Mouse (Mus musculus) lung, postnatal 0 days (tissue): ENCODE measurements around the gene Fchsd2. TPM values are rescaled to one million over a fixed set of nuclear protein-coding genes. Genes with fewer than 3 reads are reported as not detected.

ENCODE experiments used
- ATAC-seq: fragments of 200-750 bp; cut with Nextera tagmentation; 2 replicates; pipeline ENCODE4 v1.8.0; 2017; ENCODE audit warnings: moderate library complexity
- DNase-seq: peaks from one replicate; pipeline ENCODE4 v3.0.0-alpha.2; 2016; ENCODE audit warnings: low spot score
- H3K27ac ChIP-seq: fragments of 300-500 bp; sonication (generic); 2 replicates; pipeline ENCODE4 v1.5.1; 2014; ENCODE audit warnings: antibody characterized with exemption, mild to moderate bottlenecking, low read length, mixed read lengths
- H3K27me3 ChIP-seq: fragments of 300-500 bp; sonication (generic); replicated peaks from 2 replicates; pipeline ENCODE4 v1.6.1; 2014; ENCODE audit warnings: low read length, mixed read lengths; ENCODE audit not compliant: insufficient read depth
- H3K36me3 ChIP-seq: fragments of 300-500 bp; sonication (generic); 2 replicates; pipeline ENCODE4 v1.6.1; 2014; ENCODE audit warnings: low read length, mixed read lengths; ENCODE audit not compliant: insufficient read depth
- H3K4me1 ChIP-seq: fragments of 300-500 bp; sonication (generic); 2 replicates; pipeline ENCODE4 v1.6.1; 2014; ENCODE audit warnings: antibody characterized with exemption, low read depth, low read length, mixed read lengths; ENCODE audit not compliant: insufficient read depth
- H3K4me2 ChIP-seq: fragments of 300-500 bp; sonication (generic); replicated peaks from 2 replicates; pipeline ENCODE4 v1.6.1; 2014; ENCODE audit warnings: low read depth, mild to moderate bottlenecking, low read length, moderate library complexity, mixed read lengths
- H3K4me3 ChIP-seq: fragments of 300-500 bp; sonication (generic); 2 replicates; pipeline ENCODE4 v1.5.1; 2014; ENCODE audit warnings: low read depth, low read length
- H3K9ac ChIP-seq: fragments of 300-500 bp; sonication (generic); replicated peaks from 2 replicates; pipeline ENCODE4 v1.6.1; 2014; ENCODE audit warnings: low read depth, mild to moderate bottlenecking
- H3K9me3 ChIP-seq: fragments of 300-500 bp; sonication (generic); 2 replicates; pipeline ENCODE4 v1.6.1; 2016; ENCODE audit warnings: low read length, mixed read lengths
- CTCF ChIP-seq: IDR thresholded peaks from 2 replicates; pipeline ENCODE4 v1.5.1; 2016; ENCODE audit warnings: antibody characterized with exemption, mild to moderate bottlenecking
- EP300 ChIP-seq: IDR thresholded peaks from 2 replicates; pipeline ENCODE4 v1.6.1; 2016; ENCODE audit warnings: antibody characterized with exemption, mild to moderate bottlenecking, control low read depth
- WGBS: fragments of 180-500 bp; shearing (Covaris S2); extraction: QIAGEN DNeasy Blood & Tissue Kit; methylation state at CpG from one replicate; pipeline ENCODE4 v1.1.7; 2014; 5-methylcytosine and 5-hydroxymethylcytosine counted together
- polyA plus RNA-seq: library from polyadenylated mRNA; unstranded; fragments of >200 nt; fragmentation: Nextera tagmentation; extraction: Ambion mirVana; gene quantifications from 2 replicates; pipeline ENCODE4 v1.2.1, GENCODE M21; 2015

The Fchsd2 gene
- polyA plus RNA-seq, 1 experiment from 2014 or later, result 16.0 TPM

GRCm38 (mm10) chr7:101097084-101097483 is 4.4 kb downstream of the Fchsd2 start:
- no peak overlapping the region for H3K27ac ChIP-seq
- H3K4me1 ChIP-seq, result peaks cover 5% of the 10 kb centered on the region; the same call in 1 of the 2 replicates
- no peaks in the 10 kb centered on the region for H3K9me3 ChIP-seq
- H3K4me2 ChIP-seq, result no peak overlapping the region
- no peaks in the 10 kb centered on the region for H3K27me3 ChIP-seq
- no peak overlapping the region for H3K9ac ChIP-seq
- H3K36me3 ChIP-seq, result no peaks in the 10 kb centered on the region
- H3K4me3 ChIP-seq, result no peak overlapping the region
- TF ChIP-seq EP300 (no peak), CTCF (no peak)
- no peak for ATAC-seq
- 56% methylated on average over 3 of the region's 3 CpGs for WGBS
- DNase-seq, result no peak

DNA sequence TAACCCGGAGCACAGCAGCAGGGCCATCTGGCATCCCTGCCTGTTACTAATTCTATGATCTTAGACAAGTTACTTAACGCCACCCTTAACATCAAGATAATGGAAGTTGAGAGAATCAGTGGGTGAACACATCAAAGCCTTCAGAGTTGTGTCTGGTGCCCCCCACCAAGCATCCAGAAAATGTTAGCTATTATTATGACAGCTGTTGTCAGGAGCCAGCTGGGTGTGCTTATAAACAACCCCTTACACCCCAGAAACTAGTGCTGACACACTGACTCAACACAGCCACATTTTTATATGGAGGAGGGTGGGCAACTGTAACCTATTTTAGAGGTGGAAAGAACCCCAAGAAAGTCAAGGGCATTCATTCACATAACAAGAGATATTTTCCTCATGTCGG is 7.3 kb downstream of the Fchsd2 start:
- DNase-seq, result no peak
- WGBS, result 73% methylated on average over 3 of the region's 3 CpGs

DNA sequence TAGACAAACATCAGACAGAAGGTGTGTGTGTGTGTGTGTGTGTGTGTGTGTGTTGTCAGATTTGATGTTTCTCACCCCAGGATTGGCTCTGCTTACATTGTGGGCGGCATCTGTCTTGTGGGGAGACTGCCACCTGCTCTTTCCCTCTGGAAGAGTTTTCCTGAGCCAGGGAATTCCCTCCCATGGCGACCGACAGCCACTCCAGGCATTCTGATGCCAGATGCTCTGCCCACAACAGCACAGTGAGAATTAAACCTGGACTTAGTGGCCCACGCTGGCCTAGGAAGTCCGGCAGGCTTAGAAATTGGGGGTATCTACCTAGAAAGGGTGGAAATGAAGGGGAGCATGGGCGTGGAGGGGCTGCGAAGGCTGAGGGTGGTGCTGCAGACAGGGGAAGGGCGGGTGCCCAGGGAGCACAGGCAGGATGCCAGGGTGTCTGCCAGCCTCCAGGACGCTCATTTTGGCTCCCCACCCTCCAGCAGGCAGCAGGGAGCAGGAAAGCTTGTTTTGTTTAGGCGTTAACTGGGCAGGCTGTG is 8.6 kb downstream of the Fchsd2 start:
- H3K27ac ChIP-seq, result peak overlapping the region; percentile 33; the same call in 1 of the 2 replicates
- DNase-seq, result peak; percentile 68

More for the DNA sequence above, 7.3 kb downstream of the Fchsd2 start:
- TF ChIP-seq EP300 (no peak), CTCF (no peak)
- no peak overlapping the region for H3K4me3 ChIP-seq
- H3K9ac ChIP-seq, result no peak overlapping the region
- H3K27me3 ChIP-seq, result no peaks in the 10 kb centered on the region
- no peak overlapping the region for H3K4me2 ChIP-seq
- H3K27ac ChIP-seq, result no peak overlapping the region
- no peaks in the 10 kb centered on the region for H3K9me3 ChIP-seq
- no peaks in the 10 kb centered on the region for H3K36me3 ChIP-seq
- H3K4me1 ChIP-seq, result no peaks in the 10 kb centered on the region
- no peak for ATAC-seq

DNA sequence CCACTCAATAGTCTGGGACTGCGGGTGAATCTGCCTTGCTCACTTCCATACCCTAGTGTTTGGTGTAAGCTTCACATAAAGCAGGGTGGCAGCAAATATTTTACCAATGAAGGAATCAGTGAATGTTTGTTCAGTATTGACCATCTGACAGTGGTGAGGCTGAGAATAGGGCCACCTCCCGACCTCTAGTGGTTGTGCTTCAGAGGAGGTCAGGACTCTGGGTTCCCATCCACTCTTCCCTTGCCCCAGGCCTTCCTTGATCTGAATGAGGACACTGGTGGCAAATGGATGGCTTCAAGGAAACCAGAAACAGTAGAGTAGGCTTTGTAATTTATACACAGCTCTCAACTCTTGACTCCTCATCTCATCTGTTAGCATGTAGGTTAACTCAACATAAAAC is 14.0 kb downstream of the Fchsd2 start:
- no peak for ATAC-seq
- H3K9ac ChIP-seq, result no peak overlapping the region
- no peaks in the 10 kb centered on the region for H3K27me3 ChIP-seq
- 60% methylated on average over 2 of the region's 2 CpGs for WGBS
- no peak overlapping the region for H3K27ac ChIP-seq
- no peak overlapping the region for H3K4me3 ChIP-seq
- no peak overlapping the region for H3K4me2 ChIP-seq
- H3K9me3 ChIP-seq, result no peaks in the 10 kb centered on the region
- peaks cover 5% of the 10 kb centered on the region; the same call in 1 of the 2 replicates for H3K4me1 ChIP-seq
- TF ChIP-seq CTCF (peak; percentile 28), EP300 (no peak)
- H3K36me3 ChIP-seq, result no peaks in the 10 kb centered on the region
- DNase-seq, result no peak

More for the DNA sequence above, 8.6 kb downstream of the Fchsd2 start:
- Histone ChIP-seq H3K27me3 (no peaks in the 10 kb centered on the region), H3K4me3 (no peak overlapping the region), H3K4me2 (no peak overlapping the region), H3K9me3 (no peaks in the 10 kb centered on the region), H3K4me1 (no peaks in the 10 kb centered on the region), H3K9ac (no peak overlapping the region), H3K36me3 (no peaks in the 10 kb centered on the region)
- 51% methylated on average over 10 of the region's 10 CpGs for WGBS
- TF ChIP-seq CTCF (no peak), EP300 (peak; percentile 55)
- ATAC-seq, result peak; percentile 85

DNA sequence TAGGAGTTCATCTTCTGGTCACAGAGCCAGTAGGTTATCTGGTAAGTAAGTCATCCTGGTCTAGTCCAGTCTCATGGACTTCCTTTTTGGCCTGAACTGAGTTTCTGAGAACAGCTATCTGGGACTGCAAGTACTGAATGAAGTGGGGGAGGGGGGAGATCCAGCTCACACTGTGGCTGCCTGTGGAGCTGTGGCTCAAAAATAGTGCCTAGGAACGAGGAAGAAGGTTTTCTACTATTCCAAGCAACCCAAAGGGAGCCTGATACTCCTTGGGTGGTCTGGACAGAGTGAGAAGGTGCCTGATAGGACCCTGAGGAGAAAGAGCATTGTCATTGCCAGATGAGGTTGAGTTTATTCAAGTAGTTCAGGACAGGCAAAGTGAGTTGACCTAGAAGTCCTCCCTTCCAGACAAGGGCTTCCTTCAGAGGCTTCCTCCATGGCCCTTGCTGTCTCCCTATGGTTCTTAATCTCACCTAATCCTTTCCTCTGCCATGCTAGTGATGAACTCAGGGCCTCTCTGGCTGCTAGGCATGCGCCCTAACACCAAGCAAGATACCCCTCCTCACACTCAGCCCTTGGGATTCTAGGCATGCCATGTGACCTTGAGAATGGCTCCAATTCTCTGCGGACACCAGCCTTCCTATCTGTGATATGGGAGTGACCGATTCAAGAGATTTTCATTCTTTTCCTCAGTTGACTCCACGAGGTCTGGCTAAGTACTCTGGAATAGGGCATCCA is 14.6 kb downstream of the Fchsd2 start:
- peaks cover 5% of the 10 kb centered on the region; the same call in 1 of the 2 replicates for H3K4me1 ChIP-seq
- WGBS, result 30% methylated on average over 5 of the region's 5 CpGs
- no peaks in the 10 kb centered on the region for H3K36me3 ChIP-seq
- H3K27me3 ChIP-seq, result no peaks in the 10 kb centered on the region
- no peak overlapping the region for H3K9ac ChIP-seq
- H3K9me3 ChIP-seq, result no peaks in the 10 kb centered on the region
- TF ChIP-seq EP300 (no peak), CTCF (no peak)
- H3K4me2 ChIP-seq, result peak overlapping the region; percentile 85
- ATAC-seq, result no peak
- H3K27ac ChIP-seq, result peak overlapping the region; percentile 93; the same call in 1 of the 2 replicates
- H3K4me3 ChIP-seq, result peak overlapping the region; percentile 90
- DNase-seq, result peak; percentile 29

GRCm38 (mm10) chr7:101107968-101108652 is 15.4 kb downstream of the Fchsd2 start:
- Histone ChIP-seq H3K36me3 (no peaks in the 10 kb centered on the region), H3K27ac (peak overlapping the region; percentile 93), H3K4me3 (peak overlapping the region; percentile 90), H3K9me3 (no peaks in the 10 kb centered on the region), H3K4me2 (peak overlapping the region; percentile 85), H3K4me1 (peaks cover 5% of the 10 kb centered on the region; the same call in 1 of the 2 replicates), H3K27me3 (no peaks in the 10 kb centered on the region), H3K9ac (peak overlapping the region; percentile 74)
- peak; percentile 89 for TF ChIP-seq CTCF
- TF ChIP-seq EP300, result no peak
- under 1% methylated on average over 46 of the region's 75 CpGs for WGBS
- DNase-seq (peak; percentile 99), ATAC-seq (peak; percentile 95)
